Mouse (Mus musculus) G1E (cell line): ENCODE results near the gene 1110002E22Rik. TPM values are rescaled to one million over a fixed set of nuclear protein-coding genes. Genes with fewer than 3 reads are reported as not detected.

ENCODE experiments used
- ATAC-seq: 2 replicates; pipeline ENCODE4 v1.8.0; 2016; ENCODE audit warnings: mild to moderate bottlenecking; ENCODE audit not compliant: insufficient number of reproducible peaks, poor library complexity, low FRiP score, severe bottlenecking; ENCODE audit errors: extremely low read depth
- DNase-seq: peaks from one replicate; pipeline ENCODE4 v3.0.0; 2012; ENCODE audit warnings: low spot score
- H3K27me3 ChIP-seq: 2 replicates; pipeline ENCODE4 v1.6.1; 2012; ENCODE audit warnings: mild to moderate bottlenecking, low read length, inconsistent platforms; ENCODE audit not compliant: insufficient read depth
- H3K36me3 ChIP-seq: replicated peaks from 2 replicates; pipeline ENCODE3; 2012; ENCODE audit warnings: mild to moderate bottlenecking, inconsistent platforms
- H3K4me1 ChIP-seq: 2 replicates; pipeline ENCODE4 v1.6.1; 2012; ENCODE audit warnings: low read depth, low read length, inconsistent platforms, mixed read lengths; ENCODE audit not compliant: insufficient read depth
- H3K4me3 ChIP-seq: 2 replicates; pipeline ENCODE4 v1.5.1; 2012; ENCODE audit warnings: low read depth, mild to moderate bottlenecking, inconsistent platforms, low read length, moderate library complexity, mixed read lengths
- H3K9me3 ChIP-seq: replicated peaks from 2 replicates; pipeline ENCODE4 v1.6.1; 2012; ENCODE audit warnings: inconsistent platforms
- CTCF ChIP-seq: IDR thresholded peaks from 2 replicates; pipeline ENCODE4 v1.5.1; 2012; ENCODE audit warnings: low read depth, low read length, inconsistent platforms, mixed read lengths
- GATA1 ChIP-seq: IDR thresholded peaks from 2 replicates; pipeline ENCODE4 v1.6.1; 2012; ENCODE audit warnings: borderline replicate concordance, low read length, inconsistent platforms, mixed read lengths
- GATA2 ChIP-seq: IDR thresholded peaks from 2 replicates; pipeline ENCODE4 v1.6.1; 2012; ENCODE audit warnings: low read depth, low read length, inconsistent platforms, borderline replicate concordance
- POLR2AphosphoS5 ChIP-seq: IDR thresholded peaks from 2 replicates; pipeline ENCODE4 v1.6.1; 2012; ENCODE audit warnings: low read depth, low read length, inconsistent platforms; ENCODE audit not compliant: insufficient replicate concordance
- TAL1 ChIP-seq: conservative IDR thresholded peaks from 2 replicates; pipeline ENCODE4 v1.6.1; 2012; ENCODE audit warnings: low read depth, low read length, inconsistent platforms, mixed read lengths
- polyA plus RNA-seq: library from polyadenylated mRNA; stranded (reverse); fragments of >175 nt; gene quantifications from 2 replicates; pipeline ENCODE4 v1.2.3, GENCODE M21; 2012
- total RNA-seq, 2 experiments: library from RNA; stranded (forward) in 1 of 2; stranded (reverse) in 1 of 2; fragments of 200-1000 nt in 1 of 2; fragments of >200 nt in 1 of 2; fragmentation: Nextera tagmentation in 1 of 2; gene quantifications; 2 replicates each; pipeline ENCODE4 v1.2.3; 2014 to 2017

Gene 1110002E22Rik
- total and polyA plus RNA-seq, 3 experiments: under 0.01 to 0.02 TPM; not detected in 1

DNA sequence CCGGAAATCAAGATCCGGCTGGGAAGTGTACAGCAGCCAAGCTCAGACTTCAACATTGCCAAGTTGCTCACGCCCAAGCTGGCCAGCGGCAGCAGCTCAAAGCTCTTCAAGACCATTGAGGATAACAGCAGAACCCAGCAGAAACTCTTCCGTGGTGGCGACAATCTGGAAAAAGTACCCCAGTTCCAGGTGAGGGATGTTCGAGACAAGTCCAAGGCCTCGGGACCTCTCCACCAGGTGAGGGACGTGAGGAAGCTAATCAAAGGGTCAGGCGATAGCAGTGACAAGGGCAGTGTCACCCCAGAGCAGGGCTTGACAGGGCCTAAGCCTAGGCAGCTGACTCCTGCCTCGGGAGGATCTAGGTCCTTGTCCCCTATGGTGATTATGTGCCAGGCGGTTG is 3.3 kb downstream of the 1110002E22Rik start:
- no peak for DNase-seq
- H3K4me3 ChIP-seq: no peak overlapping the region
- H3K4me1 ChIP-seq: peaks cover 9% of the 10 kb centered on the region
- TF ChIP-seq GATA1 (no peak), GATA2 (no peak), POLR2AphosphoS5 (no peak), TAL1 (no peak), CTCF (no peak)
- H3K27me3 ChIP-seq: peaks cover 77% of the 10 kb centered on the region
- ATAC-seq: no peak
- no peaks in the 10 kb centered on the region for H3K9me3 ChIP-seq
- H3K36me3 ChIP-seq: no peaks in the 10 kb centered on the region

DNA sequence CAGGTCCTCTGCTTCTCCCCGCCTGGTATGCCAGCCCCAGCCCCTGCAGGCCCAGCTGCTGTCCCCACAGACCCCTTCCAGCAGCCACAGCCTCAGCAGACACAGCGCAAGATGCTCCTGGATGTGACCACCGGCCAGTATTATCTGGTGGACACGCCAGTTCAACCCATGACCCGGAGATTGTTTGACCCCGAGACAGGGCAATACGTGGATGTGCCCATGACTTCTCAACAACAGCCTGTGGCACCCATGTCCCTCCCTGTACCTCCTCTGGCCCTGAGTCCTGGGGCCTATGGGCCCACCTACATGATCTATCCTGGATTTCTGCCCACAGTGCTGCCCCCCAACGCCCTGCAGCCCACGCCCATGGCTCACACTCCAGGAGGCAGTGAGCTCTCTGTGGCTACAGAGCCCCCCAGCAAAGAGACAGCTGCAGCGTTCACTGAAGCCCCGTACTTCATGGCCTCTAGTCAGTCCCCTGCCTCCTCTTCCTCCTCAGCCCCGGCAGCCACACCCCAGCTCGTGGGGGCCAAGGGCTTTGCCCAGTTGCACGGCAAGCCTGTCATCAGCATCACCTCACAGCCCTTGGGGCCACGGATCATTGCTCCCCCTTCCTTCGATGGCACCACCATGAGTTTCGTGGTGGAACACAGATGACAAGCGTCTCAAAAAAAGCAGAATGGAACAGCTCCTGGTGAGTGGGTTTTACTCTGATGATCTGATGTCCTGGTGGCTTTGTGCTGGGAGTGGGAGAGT is 5.1 kb downstream of the 1110002E22Rik start:
- Histone ChIP-seq H3K36me3 (no peaks in the 10 kb centered on the region), H3K4me1 (peaks cover 9% of the 10 kb centered on the region), H3K4me3 (no peak overlapping the region; the same call in 1 of the 2 replicates), H3K27me3 (peaks cover 70% of the 10 kb centered on the region), H3K9me3 (no peaks in the 10 kb centered on the region)
- DNase-seq (no peak), ATAC-seq (no peak)
- TF ChIP-seq TAL1 (no peak), CTCF (no peak), GATA2 (no peak), POLR2AphosphoS5 (no peak), GATA1 (no peak)

DNA sequence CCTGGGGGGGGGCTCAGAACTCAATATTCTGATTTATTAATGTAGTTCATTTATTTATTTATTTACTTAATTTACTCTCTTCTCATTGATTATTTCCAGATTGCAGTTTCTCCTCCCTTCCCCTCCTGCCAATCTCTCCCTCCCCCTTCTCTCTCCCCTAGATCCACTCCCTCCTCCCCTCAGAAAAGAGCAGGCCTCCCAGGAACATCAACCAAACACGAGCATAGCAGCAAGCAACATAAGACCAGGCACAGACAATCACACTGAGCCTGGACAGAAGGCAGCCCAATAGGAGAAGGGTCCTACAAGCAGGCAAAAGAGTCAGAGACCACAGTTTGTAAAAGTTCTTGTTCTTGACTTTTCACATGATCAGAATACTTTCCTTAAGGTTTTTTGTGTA is 6.2 kb downstream of the 1110002E22Rik start:
- no peak for TF ChIP-seq POLR2AphosphoS5
- no peak for TF ChIP-seq GATA1
- TF ChIP-seq CTCF: no peak
- no peak for TF ChIP-seq TAL1
- TF ChIP-seq GATA2: no peak
- Histone ChIP-seq H3K27me3 (peaks cover 62% of the 10 kb centered on the region), H3K9me3 (no peaks in the 10 kb centered on the region), H3K4me3 (no peak overlapping the region), H3K4me1 (peaks cover 9% of the 10 kb centered on the region), H3K36me3 (no peaks in the 10 kb centered on the region)
- DNase-seq: no peak
- ATAC-seq: no peak

DNA sequence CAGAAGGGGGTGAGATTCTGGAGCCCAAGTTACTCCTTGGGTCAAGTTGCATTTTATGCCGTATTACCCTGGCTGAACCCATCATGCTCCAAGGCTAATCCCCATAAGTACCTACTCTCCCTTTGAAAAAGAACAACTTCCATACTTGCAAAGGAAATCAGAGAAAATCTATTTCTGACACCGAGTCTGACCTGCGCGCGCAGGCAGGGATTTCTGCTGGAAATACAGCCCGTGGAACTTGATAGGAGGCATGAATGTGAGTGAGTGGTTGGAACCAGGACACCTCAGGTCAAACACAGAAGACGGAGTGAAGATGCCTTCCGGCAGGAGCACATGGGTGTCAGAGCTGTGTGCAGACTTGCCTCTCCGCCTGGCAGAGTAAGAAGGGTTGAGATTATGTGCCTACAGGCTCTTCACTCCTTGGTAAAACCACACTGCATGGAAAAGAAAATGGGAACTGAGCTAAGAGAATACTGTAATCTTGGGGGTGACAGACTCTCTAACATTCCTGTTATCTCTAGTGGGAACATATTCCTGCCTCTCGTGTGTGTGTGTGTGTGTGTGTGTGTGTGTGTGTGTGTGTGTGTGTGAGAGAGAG is 6.7 kb downstream of the 1110002E22Rik start:
- peaks cover 57% of the 10 kb centered on the region for H3K27me3 ChIP-seq
- TF ChIP-seq CTCF (no peak), TAL1 (no peak), GATA2 (no peak), GATA1 (no peak), POLR2AphosphoS5 (no peak)
- no peaks in the 10 kb centered on the region for H3K36me3 ChIP-seq

DNA sequence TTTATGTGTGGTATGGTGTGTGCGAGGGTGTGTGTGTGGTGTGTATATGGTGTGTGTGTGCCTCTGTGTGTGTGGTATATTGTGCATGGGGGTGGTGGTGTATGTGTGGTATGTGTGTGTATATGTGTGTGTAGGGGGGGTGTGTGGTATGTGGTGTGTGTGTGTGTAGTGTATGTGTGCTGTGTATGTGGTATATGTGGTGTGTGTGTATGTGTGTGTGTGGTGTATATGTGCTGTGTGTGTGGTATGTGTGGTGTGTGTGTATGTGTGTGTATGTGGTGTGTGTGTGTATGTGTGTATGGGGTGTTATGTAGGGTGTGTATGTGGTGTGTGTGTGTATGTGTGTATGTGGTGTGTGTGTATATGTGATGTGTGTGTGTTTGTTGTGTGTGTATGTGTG is 9.4 kb downstream of the 1110002E22Rik start:
- TF ChIP-seq GATA1 (no peak), TAL1 (no peak), CTCF (no peak), POLR2AphosphoS5 (no peak), GATA2 (no peak)
- no peak overlapping the region for H3K4me3 ChIP-seq
- DNase-seq (no peak), ATAC-seq (no peak)
- H3K4me1 ChIP-seq: peaks cover 9% of the 10 kb centered on the region
- no peaks in the 10 kb centered on the region for H3K9me3 ChIP-seq
- H3K27me3 ChIP-seq: peaks cover 46% of the 10 kb centered on the region
- H3K36me3 ChIP-seq: no peaks in the 10 kb centered on the region

More for the DNA sequence above, 6.7 kb downstream of the 1110002E22Rik start:
- Histone ChIP-seq H3K4me3 (no peak overlapping the region), H3K4me1 (peaks cover 9% of the 10 kb centered on the region), H3K9me3 (no peaks in the 10 kb centered on the region)
- no peak for DNase-seq
- no peak for ATAC-seq

DNA sequence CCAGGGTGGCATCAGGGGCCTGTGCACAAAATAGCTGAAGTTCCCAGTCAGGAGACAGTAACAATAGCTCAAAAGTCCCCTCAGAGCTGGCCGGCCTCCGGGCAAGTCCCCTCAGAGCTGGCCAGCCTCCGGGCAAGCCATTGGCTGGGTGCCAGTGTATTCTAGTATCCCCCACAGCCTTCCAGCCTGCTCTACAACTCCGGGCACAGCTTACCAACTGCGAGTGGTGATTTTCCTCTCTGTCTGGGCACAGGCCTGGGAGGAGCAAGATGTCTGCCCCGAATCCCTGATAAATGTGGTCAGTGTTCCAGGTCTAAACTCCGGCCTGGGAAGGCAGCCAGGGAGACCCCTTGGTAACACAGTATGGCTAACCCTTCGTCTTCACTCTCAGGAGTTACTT is 10.4 kb downstream of the 1110002E22Rik start:
- Histone ChIP-seq H3K4me1 (peaks cover 6% of the 10 kb centered on the region), H3K27me3 (peaks cover 36% of the 10 kb centered on the region), H3K4me3 (no peak overlapping the region), H3K36me3 (no peaks in the 10 kb centered on the region), H3K9me3 (no peaks in the 10 kb centered on the region)
- DNase-seq: no peak
- no peak for ATAC-seq
- TF ChIP-seq GATA2: no peak
- no peak for TF ChIP-seq CTCF
- no peak for TF ChIP-seq TAL1
- no peak for TF ChIP-seq GATA1
- no peak for TF ChIP-seq POLR2AphosphoS5
